Mouse (Mus musculus): Measurements from ENCODE around the gene Radil. TPM values are rescaled to one million over a fixed set of nuclear protein-coding genes. Genes with fewer than 3 reads are reported as not detected.

Radil gene
- total RNA-seq, 1 experiment from 2014 or later, result 8.1 TPM

DNA sequence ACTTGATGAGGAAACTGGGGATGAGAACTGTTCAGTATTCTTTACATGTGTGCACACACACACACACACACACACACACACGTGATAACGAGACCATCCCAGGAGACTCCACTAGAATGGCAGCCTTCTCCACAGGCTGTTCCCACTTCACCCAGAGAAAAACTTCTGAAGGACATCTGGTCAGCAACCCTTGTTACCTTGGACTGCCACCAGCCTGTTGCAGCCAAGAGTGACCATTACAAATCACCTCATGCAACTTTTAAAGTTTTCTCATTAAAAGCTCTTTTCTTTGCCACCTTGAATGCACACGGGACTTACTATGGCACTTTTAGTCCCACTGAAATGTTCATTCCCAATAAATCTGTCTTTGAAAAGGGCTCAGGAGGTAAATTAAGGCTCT is 13.6 kb downstream of the Radil start:
- peak; percentile 48 for DNase-seq

- DNase-seq, result no peak
Observed at GRCm38 (mm10) chr5:142535388-142535787, 15.5 kb downstream of the Radil start.

- no peak for DNase-seq
Observed at GRCm38 (mm10) chr5:142529915-142530314, 21.0 kb downstream of the Radil start, which contains the start of gene Papolb. Gene Papolb (minus strand): TSS chr5:142530076.

GRCm38 (mm10) chr5:142524711-142525464 is 26.0 kb downstream of the Radil start:
- no peak for DNase-seq

GRCm38 (mm10) chr5:142521195-142521866 is 29.6 kb downstream of the Radil start:
- peak; percentile 29 for DNase-seq

DNA sequence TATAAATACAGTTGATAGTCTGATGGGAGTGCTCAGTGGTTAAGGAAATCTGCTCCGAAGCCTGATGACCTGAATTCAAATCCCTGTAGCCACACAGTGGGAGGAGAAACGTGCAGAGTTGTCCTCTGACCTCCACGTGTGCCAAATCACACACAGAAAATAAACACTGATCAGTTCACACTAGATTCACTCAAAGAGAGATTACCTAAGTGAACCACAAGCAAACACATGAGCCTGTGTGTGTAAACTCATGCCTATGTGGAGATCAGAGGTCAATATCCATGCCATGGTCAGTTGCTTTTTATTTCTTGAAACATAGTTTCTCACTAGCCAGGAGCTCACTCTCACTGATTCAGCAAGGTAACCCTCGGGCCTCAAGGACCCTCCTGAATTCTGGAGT is 30.5 kb downstream of the Radil start:
- DNase-seq, result no peak

- no peak for DNase-seq
Observed at GRCm38 (mm10) chr5:142518973-142519372, 31.9 kb downstream of the Radil start.

GRCm38 (mm10) chr5:142512112-142512511 is 38.8 kb downstream of the Radil start:
- DNase-seq, result no peak

DNA sequence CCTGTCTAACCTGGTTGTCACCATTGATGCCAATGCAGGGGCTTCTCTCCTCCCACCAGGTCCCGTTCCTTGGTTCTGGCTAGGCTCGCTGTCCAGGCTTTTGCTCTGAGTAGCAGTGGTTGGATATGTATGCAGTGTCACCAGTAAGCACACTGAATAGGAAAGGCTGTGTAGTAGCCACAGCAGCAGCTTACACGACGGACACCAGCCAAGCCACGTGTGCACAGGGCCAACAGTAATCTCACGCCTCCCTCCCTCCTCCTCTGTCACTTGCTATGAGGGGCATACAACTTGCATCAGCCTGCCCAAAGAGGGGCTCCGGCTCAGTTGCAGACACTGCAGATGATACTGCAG is 40.9 kb downstream of the Radil start:
- DNase-seq, result no peak

DNA sequence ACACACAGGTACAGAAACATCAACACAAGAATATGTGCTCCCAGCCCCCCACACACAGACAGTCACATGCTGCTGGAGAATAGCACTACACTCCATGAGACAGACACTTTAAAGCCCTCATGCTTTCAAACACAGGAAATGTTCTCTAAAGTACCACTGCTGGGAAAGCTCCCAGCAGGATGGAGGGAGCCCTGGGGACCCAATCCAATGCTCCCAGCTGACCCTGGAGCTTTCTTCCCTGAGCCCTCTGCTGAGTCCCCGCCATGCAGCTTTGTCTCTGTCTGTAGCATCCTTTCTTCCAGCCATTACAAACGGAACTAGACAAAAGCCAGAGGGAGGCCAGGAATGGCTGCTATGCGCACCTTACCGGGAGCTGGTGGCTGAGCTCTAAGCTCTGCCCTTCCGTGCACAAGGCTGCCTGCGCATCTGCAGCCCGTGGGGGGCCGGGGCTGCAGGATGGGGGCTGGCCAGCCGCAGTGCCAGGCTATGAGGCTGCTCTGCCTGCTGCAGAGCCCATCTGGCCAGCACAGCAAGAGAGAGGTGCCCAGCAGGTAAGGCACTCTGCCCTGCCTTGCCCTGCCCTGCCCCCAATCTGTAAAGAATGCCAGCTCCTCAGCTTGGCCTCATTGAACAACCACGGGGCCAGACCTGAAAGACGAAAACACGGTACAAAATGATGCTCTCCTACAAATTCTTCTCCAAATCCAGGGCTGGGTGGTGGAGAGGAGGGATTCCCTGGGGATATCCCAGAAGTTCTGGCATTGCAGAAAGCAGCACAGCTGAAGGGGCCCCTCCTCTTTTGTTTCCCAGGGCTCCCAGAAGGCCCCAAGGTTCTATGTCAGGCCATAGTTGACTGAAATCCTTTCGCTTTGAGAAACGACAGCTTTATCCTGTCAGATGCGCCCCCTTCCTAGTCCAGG is 41.5 kb downstream of the Radil start:
- no peak for DNase-seq

DNA sequence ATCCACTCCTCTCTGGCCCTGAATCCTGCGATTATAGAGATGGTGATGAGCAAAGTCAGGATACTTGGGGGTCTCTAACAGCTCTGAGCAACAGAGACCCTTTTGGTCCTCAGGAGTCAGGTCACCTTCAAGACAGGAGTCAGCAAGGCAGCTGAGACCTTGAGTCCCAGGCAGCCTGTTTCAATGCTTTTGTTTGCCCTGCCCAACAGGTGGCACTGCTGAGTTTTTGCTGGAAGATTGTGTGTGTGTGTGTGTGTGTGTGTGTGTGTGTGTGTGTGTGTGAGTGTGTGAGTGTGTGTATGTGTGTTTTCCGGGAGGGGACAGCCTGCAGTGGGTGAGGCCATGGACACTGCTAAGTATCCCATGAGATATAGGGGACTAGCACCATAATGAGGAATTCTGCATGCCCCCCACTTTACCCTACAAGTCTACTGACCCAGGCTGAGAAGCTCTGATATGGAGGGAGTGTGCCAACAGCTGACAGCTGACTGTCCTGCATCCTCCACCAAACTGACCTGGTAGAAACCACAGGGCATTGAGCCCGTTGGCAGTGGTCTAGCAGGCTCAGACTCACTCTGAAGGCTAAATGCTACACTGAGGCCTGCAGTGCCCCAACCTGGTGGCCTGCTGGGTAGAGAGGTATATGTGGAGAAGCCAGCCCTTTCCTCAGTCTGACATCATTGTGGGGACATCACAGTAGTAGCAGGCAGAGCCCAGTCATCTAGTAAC is 45.0 kb downstream of the Radil start:
- DNase-seq, result peak; percentile 49

DNA sequence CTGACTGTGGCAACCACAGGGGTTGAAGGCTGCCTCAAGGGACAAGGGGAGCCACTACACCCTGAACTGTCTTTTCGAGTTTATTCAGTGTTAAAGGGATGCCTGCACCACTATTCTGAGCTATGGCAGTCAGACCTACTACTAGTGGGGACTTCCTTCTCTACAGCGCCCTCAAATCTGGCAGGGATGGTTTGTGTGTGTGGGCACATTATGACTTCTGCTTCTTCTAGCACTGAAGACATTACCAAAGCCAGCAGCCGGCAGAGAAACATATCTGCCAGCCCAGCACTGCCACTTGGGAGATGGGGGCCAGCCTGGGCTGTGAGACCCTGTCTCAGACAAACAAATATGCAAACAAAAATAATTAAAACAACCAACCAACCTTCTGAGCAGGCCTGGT is 46.7 kb downstream of the Radil start:
- DNase-seq, result no peak

DNA sequence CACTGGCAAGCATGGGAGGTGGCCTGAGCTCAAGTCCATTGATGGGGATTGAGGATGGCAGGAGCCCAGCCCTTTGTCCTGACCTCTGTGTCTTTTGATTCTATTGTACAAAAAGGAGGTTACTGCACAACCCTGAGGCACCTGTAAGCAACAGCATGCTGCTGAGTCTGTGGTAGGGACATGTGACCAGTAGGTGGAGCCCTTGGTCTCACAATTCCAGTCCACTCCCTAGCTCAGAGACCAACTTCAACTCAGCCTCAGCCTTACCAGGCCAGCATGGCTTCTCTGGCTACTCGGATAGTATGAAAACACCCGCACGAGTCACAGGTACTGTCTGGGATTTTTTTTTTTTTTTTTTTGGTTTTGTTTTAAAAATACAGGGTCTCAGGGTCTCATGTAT is 48.5 kb downstream of the Radil start:
- peak; percentile 73 for DNase-seq

- DNase-seq, result no peak
Observed at GRCm38 (mm10) chr5:142500918-142501317, 50.0 kb downstream of the Radil start.

DNA sequence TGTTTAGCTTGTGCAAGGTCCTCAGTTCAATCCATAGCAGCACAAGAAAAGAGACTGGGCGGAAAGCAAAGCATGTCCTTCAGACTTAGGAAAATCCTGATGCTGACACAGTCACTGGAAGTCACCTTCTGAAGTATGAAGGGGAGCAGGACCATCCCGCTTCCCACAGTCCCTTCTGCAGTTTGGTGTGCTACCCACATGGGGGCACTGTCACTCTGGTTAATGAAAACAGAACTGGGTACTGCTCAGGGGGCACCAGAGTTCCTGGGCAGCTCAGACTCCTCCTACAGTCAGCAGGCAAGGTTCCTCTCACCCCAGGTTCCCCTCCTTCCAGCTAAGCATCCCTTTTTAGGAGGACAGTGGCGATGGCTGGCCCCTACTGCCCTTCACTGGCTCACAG is 51.9 kb downstream of the Radil start:
- DNase-seq, result no peak

GRCm38 (mm10) chr5:142495321-142496096 is 55.4 kb downstream of the Radil start:
- DNase-seq, result peak; percentile 51

DNA sequence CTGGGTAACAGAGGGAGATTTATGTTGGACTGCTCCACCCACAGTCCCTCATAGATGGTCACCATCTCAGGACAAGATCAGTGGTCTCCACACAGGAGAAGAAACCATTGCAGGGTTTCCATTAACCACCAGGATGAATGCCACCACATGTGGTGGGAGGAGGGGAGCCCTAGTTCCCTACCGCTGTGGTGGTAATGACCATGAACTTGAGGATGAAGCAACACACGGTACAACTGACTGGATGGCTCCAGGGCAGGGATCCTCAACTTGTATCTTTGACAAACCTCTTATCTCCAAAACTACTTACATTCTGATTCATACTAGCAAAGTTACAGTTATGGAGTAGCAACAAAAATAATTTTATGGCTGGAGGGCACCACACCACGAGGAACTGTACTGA is 57.6 kb downstream of the Radil start:
- DNase-seq, result no peak

DNA sequence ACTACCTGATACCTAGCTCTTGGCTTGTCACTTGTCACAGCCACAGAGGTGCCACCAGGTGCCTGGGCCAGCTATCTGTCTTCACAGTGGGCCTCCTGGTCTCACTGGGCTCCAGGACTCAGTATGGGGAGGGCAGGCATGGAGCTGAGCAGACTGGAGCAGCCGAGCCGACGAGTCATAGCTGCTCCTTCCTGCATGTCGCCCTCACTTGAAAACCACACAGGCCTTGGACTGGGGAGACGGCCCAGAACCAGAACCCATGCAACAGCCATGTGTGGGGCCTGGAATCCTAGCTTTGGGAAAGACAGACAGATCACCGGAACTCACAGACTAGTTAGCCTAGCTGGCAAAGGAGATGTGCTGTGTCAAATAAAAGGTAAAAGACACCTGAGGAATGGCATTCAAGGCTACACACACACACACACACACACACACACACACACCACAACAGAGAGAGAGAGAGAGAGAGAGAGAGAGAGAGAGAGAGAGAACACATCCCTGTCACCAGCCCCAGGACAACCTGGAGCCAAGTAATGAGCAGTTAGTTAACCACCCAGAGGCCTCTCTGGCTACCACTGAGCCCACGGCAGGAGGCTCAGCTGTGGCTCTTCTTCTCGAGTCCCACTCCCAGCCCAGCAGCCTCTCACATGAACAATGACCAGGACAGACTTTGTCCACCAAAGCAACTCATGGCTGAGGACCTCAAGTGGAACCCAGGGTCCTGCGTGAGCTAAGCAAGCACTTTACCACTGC is 60.8 kb downstream of the Radil start:
- DNase-seq, result no peak

DNA sequence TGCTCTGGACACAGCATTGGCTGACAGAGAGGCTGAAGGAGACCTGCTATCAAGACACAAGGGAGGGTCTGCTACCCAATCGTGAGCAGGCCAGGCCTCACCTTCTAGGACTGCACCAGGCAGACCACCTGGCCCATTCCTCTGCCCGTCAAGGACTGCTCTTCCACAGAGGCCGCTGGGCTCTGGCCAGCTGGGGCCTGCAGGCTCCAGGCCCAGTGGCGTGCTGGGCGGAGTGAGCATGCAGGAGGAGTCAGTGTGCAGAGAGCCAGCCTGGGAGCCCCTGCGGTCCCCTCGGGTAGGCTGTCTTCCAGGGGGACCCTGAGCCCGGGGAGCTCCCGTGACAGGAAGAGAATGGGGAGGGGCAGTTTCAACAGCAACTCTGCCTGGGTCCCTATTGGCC is 64.2 kb downstream of the Radil start:
- no peak for DNase-seq

DNA sequence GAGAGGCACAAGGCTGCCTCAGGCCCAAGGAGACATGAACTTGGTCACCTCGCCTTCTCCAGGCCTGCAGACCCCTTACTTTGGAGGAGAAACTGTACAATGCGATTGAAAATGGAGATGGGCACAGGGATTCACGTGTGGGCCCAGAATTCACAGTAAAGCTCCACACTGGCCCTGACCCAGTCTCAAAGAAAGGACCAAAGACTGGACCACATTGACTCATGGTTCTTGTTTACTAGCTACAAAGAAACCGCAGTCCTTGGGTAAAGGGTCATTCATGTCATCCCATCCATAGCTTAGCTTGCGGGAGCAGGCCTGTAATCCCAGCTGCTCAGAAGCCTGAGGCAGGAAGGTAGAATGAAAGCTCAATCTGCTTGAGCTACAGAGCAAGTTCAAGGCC is 67.3 kb downstream of the Radil start:
- DNase-seq, result no peak

- DNase-seq, result peak; percentile 38
Observed at GRCm38 (mm10) chr5:142482512-142482911, 68.4 kb downstream of the Radil start.

Measured in adrenal gland, postnatal 25 days (tissue).